Mouse (Mus musculus): ENCODE measurements around the gene Lnpk. TPM values are rescaled to one million over a fixed set of nuclear protein-coding genes. Genes with fewer than 3 reads are reported as not detected.

Gene Lnpk
- polyA plus RNA-seq, 2 experiments, result 26.5 to 35.3 TPM

GRCm38 (mm10) chr2:74596094-74596493, 16.9 kb upstream of the Lnpk start:
- no peaks in the 10 kb centered on the region for H3K9me3 ChIP-seq (ENCODE audit: control insufficient read depth, low read length)
- ATAC-seq (ENCODE audit: low FRiP score, low read depth) (no peak), DNase-seq (ENCODE audit: low spot score) (no peak)
- no peak overlapping the region for H3K9ac ChIP-seq (ENCODE audit: low read depth, low read length, severe bottlenecking)
- no peak overlapping the region for H3K27ac ChIP-seq (replicated peaks; ENCODE audit: low read depth, low read length)
- no peaks in the 10 kb centered on the region for H3K36me3 ChIP-seq (ENCODE audit: control insufficient read depth, insufficient read depth, low read length)
- no peaks in the 10 kb centered on the region for H3K4me1 ChIP-seq (ENCODE audit: control insufficient read depth, insufficient read depth, low read length)
- H3K4me3 ChIP-seq (replicated peaks; ENCODE audit: low read length), result no peak overlapping the region
- no peaks in the 10 kb centered on the region for H3K27me3 ChIP-seq (ENCODE audit: control insufficient read depth, insufficient read depth, low read length)
- no peak overlapping the region for H3K4me2 ChIP-seq (replicated peaks; ENCODE audit: low read depth, low read length, severe bottlenecking)
- TF ChIP-seq POLR2A (IDR thresholded peaks at IDR 0.05; ENCODE audit: borderline replicate concordance, extremely low read depth, insufficient read depth, insufficient read length), result no peak

- no peaks in the 10 kb centered on the region for H3K36me3 ChIP-seq (ENCODE audit: control insufficient read depth, insufficient read depth, low read length)
- ATAC-seq (ENCODE audit: low FRiP score, low read depth) (peak; percentile 71), DNase-seq (ENCODE audit: low spot score) (peak; percentile 31)
- H3K4me3 ChIP-seq (replicated peaks; ENCODE audit: low read length), result peak overlapping the region; percentile 83
- no peaks in the 10 kb centered on the region for H3K9me3 ChIP-seq (ENCODE audit: control insufficient read depth, low read length)
- no peak for TF ChIP-seq POLR2A (IDR thresholded peaks at IDR 0.05; ENCODE audit: borderline replicate concordance, extremely low read depth, insufficient read depth, insufficient read length)
- H3K9ac ChIP-seq (ENCODE audit: low read depth, low read length, severe bottlenecking), result peak overlapping the region; percentile 80
- 5% methylated on average over 38 of the region's 55 CpGs for WGBS
- H3K27me3 ChIP-seq (ENCODE audit: control insufficient read depth, insufficient read depth, low read length), result no peaks in the 10 kb centered on the region
- peaks cover 7% of the 10 kb centered on the region; the same call in 1 of the 2 replicates for H3K4me1 ChIP-seq (ENCODE audit: control insufficient read depth, insufficient read depth, low read length)
- peak overlapping the region; percentile 77 for H3K4me2 ChIP-seq (replicated peaks; ENCODE audit: low read depth, low read length, severe bottlenecking)
- H3K27ac ChIP-seq (replicated peaks; ENCODE audit: low read depth, low read length), result peak overlapping the region; percentile 67
Observed at GRCm38 (mm10) chr2:74578146-74578842, 941 bp downstream of the Lnpk start.

GRCm38 (mm10) chr2:74570390-74570789, 8.8 kb downstream of the Lnpk start:
- no peaks in the 10 kb centered on the region for H3K9me3 ChIP-seq (ENCODE audit: control insufficient read depth, low read length)
- 74% methylated on average over 4 of the region's 4 CpGs for WGBS
- no peak for ATAC-seq (ENCODE audit: low FRiP score, low read depth)

GRCm38 (mm10) chr2:74559822-74560221, 19.4 kb downstream of the Lnpk start:
- Histone ChIP-seq H3K9me3 (ENCODE audit: control insufficient read depth, low read length) (no peaks in the 10 kb centered on the region), H3K4me2 (replicated peaks; ENCODE audit: low read depth, low read length, severe bottlenecking) (no peak overlapping the region), H3K27ac (replicated peaks; ENCODE audit: low read depth, low read length) (no peak overlapping the region), H3K4me3 (replicated peaks; ENCODE audit: low read length) (no peak overlapping the region), H3K27me3 (ENCODE audit: control insufficient read depth, insufficient read depth, low read length) (no peaks in the 10 kb centered on the region), H3K4me1 (ENCODE audit: control insufficient read depth, insufficient read depth, low read length) (no peaks in the 10 kb centered on the region), H3K9ac (ENCODE audit: low read depth, low read length, severe bottlenecking) (no peak overlapping the region), H3K36me3 (ENCODE audit: control insufficient read depth, insufficient read depth, low read length) (peaks cover 18% of the 10 kb centered on the region; the same call in 1 of the 2 replicates)
- TF ChIP-seq POLR2A (IDR thresholded peaks at IDR 0.05; ENCODE audit: borderline replicate concordance, extremely low read depth, insufficient read depth, insufficient read length), result no peak
- WGBS, result 94% methylated on average over 2 of the region's 2 CpGs
- DNase-seq (ENCODE audit: low spot score) (no peak), ATAC-seq (ENCODE audit: low FRiP score, low read depth) (no peak)

More at GRCm38 (mm10) chr2:74570390-74570789, 8.8 kb downstream of the Lnpk start:
- no peak for DNase-seq (ENCODE audit: low spot score)
- Histone ChIP-seq H3K27ac (replicated peaks; ENCODE audit: low read depth, low read length) (no peak overlapping the region), H3K9ac (ENCODE audit: low read depth, low read length, severe bottlenecking) (no peak overlapping the region), H3K4me3 (replicated peaks; ENCODE audit: low read length) (no peak overlapping the region), H3K27me3 (ENCODE audit: control insufficient read depth, insufficient read depth, low read length) (no peaks in the 10 kb centered on the region), H3K4me2 (replicated peaks; ENCODE audit: low read depth, low read length, severe bottlenecking) (no peak overlapping the region), H3K4me1 (ENCODE audit: control insufficient read depth, insufficient read depth, low read length) (no peaks in the 10 kb centered on the region; the same call in 1 of the 2 replicates), H3K36me3 (ENCODE audit: control insufficient read depth, insufficient read depth, low read length) (peaks cover 20% of the 10 kb centered on the region)
- TF ChIP-seq POLR2A (IDR thresholded peaks at IDR 0.05; ENCODE audit: borderline replicate concordance, extremely low read depth, insufficient read depth, insufficient read length), result no peak

GRCm38 (mm10) chr2:74559092-74559491, 20.1 kb downstream of the Lnpk start:
- DNase-seq (ENCODE audit: low spot score) (no peak), ATAC-seq (ENCODE audit: low FRiP score, low read depth) (no peak)
- peaks cover 22% of the 10 kb centered on the region for H3K36me3 ChIP-seq (ENCODE audit: control insufficient read depth, insufficient read depth, low read length)
- H3K9me3 ChIP-seq (ENCODE audit: control insufficient read depth, low read length), result no peaks in the 10 kb centered on the region
- H3K27me3 ChIP-seq (ENCODE audit: control insufficient read depth, insufficient read depth, low read length), result no peaks in the 10 kb centered on the region
- no peak overlapping the region for H3K4me3 ChIP-seq (replicated peaks; ENCODE audit: low read length)
- no peaks in the 10 kb centered on the region for H3K4me1 ChIP-seq (ENCODE audit: control insufficient read depth, insufficient read depth, low read length)
- WGBS, result 82% methylated on average over 2 of the region's 2 CpGs
- H3K9ac ChIP-seq (ENCODE audit: low read depth, low read length, severe bottlenecking), result no peak overlapping the region
- H3K4me2 ChIP-seq (replicated peaks; ENCODE audit: low read depth, low read length, severe bottlenecking), result no peak overlapping the region
- no peak for TF ChIP-seq POLR2A (IDR thresholded peaks at IDR 0.05; ENCODE audit: borderline replicate concordance, extremely low read depth, insufficient read depth, insufficient read length)
- H3K27ac ChIP-seq (replicated peaks; ENCODE audit: low read depth, low read length), result no peak overlapping the region
